Mouse (Mus musculus): Measurements from ENCODE around the gene Zfp619. TPM values are rescaled to one million over a fixed set of nuclear protein-coding genes. Genes with fewer than 3 reads are reported as not detected.

Zfp619 gene
- 0.16 and 0.29 TPM in 2 replicates for polyA plus RNA-seq (2012; ENCODE audit: low replicate concordance)

GRCm38 (mm10) chr7:39517616-39518177, at the start of gene Zfp619:
Gene Zfp619 (plus strand): TSS chr7:39517766.

Other genes with a start within 250 kb of the Zfp619 start
- gene Gm5114, start 104.6 kb upstream of the Zfp619 start, polyA plus RNA-seq (2012; ENCODE audit: low replicate concordance): not detected in 2 replicates